Mouse (Mus musculus): ENCODE measurements around the gene Cwf19l1.
"Not testable (repeated sequence)": the region's sequence is repeated elsewhere in the genome, so short reads cannot be mapped to it uniquely, and the experiment has no call there.

Gene Cwf19l1

GRCm38 (mm10) chr19:44135072-44135959, at the start of gene Cwf19l1:
TSS of gene Cwf19l1 (minus strand) at chr19:44135876.
- peak; percentile 94 for DNase-seq (ENCODE audit: low spot score)

GRCm38 (mm10) chr19:44183968-44184367, 48.3 kb upstream of the Cwf19l1 start:
- no peak for DNase-seq (ENCODE audit: low spot score)

- no peak for DNase-seq (ENCODE audit: low spot score)
Observed at GRCm38 (mm10) chr19:44180502-44180901, 44.8 kb upstream of the Cwf19l1 start.

DNA sequence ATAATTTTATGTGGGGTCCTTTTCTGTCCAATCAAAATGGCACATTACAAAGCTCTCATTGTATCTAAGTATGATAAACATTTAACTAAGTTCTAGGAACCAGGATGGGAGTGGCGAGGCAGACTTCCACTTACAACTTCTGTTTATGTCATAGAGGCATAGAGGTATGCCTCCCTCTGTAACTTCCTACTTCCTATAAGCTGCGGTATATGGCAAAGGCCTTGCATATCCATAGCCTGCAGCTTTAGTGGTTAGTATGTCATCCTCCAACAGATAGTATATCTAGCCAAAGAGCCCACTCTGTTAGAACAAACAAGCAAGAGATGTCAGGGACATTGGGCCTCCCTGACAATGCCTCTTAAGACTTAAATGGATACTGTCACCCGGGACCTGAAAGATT, 41.1 kb upstream of the Cwf19l1 start:
- no peak for DNase-seq (ENCODE audit: low spot score)

DNA sequence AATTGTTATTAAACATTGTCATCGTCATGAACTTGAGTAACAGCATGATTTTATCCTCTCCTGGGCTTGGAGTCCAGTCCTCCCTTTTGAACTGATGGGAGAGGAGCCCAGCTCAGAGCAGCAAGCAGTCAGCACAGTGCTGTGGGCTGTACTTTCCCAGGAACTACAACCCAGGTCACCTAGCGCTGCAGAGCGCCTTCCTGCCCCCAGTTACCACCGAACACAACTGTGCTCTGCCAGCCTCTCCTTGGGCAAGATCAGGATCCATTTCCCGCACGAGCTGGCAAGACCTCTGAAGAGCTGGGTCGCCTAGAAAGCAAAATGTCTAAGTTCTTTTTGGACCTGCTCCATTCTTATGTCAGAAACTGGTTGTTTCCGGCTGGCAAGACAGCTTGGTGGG, 39.2 kb upstream of the Cwf19l1 start:
- no peak for DNase-seq (ENCODE audit: low spot score)

DNA sequence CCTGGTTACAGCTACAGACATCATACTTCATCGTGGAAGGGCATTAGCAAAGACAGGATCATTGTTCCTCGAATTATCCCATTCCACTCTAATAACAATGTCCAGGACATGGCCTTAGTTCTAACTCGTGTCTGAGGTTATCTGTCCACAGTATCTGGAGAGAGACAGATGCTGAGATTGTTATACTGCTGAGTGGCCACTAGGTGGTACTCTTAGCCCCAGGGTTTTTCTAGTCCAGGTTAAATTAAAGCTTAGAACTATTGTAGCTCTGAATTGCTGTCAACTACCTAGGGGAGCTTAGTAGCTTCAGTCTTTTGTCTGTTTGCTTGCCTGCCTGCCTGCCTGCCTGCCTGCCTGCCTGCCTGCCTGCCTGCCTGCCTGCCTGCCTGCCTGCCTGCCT, 25.8 kb upstream of the Cwf19l1 start:
- peak; percentile 24 for DNase-seq (ENCODE audit: low spot score)

- no peak for DNase-seq (ENCODE audit: low spot score)
Observed at GRCm38 (mm10) chr19:44159386-44159785, 23.7 kb upstream of the Cwf19l1 start.

DNA sequence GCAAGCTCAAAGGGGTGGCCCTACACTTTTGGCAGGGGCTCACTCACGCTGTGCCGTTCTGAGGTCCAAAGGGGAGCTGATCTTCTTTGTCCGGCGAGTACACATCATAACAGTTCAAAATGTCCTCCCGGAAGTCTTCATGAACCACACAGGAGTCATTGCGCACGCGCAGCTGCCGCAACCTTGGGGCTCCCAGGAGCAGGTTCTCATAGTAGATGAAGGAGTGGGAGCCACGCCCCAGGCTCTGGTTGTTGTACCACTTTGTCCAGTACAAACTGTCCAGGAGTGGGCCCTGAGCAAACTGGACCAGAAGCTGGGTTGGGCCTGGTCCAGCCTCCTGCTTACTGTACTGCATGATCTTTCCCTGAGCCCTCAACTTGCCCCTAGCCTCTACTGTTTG, 21.3 kb upstream of the Cwf19l1 start:
- DNase-seq (ENCODE audit: low spot score) = no peak

- DNase-seq (ENCODE audit: low spot score) = no peak
Observed at GRCm38 (mm10) chr19:44153781-44154180, 18.1 kb upstream of the Cwf19l1 start.

- no peak for DNase-seq (ENCODE audit: low spot score)
Observed at GRCm38 (mm10) chr19:44148991-44149390, 13.3 kb upstream of the Cwf19l1 start.

- DNase-seq (ENCODE audit: low spot score) = peak; percentile 8
Observed at GRCm38 (mm10) chr19:44148345-44148744, 12.7 kb upstream of the Cwf19l1 start.

DNA sequence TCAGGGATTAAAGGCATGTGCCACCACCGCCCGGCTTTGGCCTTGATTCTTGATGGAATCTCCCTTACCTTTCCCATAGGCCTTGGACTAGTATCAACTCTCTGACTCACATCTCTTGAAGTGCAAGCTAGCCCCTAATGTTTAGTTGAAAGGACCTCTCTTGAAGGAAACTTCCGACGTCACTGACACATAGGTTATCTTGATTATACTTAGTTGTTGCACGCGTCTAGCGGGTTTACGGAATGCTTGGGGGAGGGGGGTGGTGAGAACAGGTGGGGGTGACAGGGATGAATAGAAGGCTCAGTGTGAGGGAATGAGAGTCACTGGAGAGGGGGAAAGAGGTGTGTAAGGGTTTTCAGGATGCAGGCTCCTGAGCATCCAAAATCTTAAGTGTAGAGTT, 11.3 kb upstream of the Cwf19l1 start:
- no peak for DNase-seq (ENCODE audit: low spot score)

GRCm38 (mm10) chr19:44146568-44146879, 10.8 kb upstream of the Cwf19l1 start:
- DNase-seq (ENCODE audit: low spot score) = no peak

DNA sequence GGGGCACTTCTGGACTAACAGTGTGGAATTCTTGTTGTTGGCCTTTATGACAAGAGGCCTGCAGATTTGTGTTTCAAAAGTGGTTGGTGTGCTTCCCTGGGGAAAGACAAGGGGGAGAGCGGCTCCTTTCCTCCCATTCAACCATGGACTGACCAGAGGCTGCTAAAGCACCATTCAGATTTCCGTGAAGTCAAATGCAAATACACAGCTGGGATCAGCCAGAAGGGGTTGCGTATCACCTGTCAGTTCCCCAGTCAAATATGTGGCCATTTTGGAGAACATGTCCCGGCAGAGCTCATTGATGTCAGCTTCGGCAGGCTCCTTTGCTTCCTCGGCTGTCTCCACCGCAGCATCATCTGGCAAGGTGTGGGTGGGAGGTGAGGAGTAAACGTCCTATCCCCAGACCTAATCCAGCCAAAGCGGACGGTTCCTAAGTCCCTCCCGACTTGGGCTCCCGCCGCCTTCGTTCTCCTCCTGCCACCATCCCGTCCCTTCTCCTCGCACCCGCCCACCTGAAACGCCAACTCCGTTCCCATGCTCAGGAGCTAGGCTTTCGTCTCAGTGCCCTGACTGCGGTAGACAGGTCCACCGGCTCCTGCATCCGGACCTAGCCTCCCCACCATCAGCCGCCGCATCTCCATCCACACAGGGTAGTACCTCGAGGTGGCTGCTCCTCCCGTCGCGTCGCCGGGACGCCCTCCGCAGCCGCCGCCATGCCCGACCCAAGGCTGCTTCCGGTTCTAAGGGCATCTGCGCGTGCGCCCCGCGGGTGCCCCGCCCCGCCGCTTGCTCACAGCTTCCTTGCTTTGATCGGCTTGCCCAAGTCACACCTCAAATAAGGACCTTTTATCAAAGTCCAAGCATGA, 10.3 kb upstream of the Cwf19l1 start, which contains the start of gene Bloc1s2:
TSS of gene Bloc1s2 (minus strand) at position 745 of the 866 bp plus-strand sequence.
- peak; percentile 83 for DNase-seq (ENCODE audit: low spot score)

DNA sequence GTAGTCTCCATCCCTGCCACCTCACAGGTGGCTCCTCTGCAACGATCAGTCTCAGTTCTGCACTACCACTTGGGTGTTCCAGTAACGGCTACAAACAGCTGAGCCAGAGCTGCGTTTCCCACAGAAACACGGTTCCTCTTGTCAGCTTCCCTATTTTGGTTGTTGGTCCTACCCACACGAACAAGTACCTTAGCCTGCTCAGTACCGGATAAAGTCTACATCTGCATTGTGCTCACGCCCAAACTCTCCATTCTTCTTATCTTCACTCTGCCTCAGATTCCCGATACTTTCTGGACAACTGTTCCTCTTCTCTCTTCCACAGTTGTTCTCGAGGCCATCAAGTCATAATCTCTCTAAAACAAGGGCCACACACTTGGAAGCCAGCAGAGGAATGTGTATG, 8.7 kb upstream of the Cwf19l1 start:
- no peak for DNase-seq (ENCODE audit: low spot score)

- DNase-seq (ENCODE audit: low spot score) = no peak
Observed at GRCm38 (mm10) chr19:44135960-44136485, 347 bp upstream of the Cwf19l1 start.

GRCm38 (mm10) chr19:44132917-44133316, 2.8 kb downstream of the Cwf19l1 start:
- no peak for DNase-seq (ENCODE audit: low spot score)

DNA sequence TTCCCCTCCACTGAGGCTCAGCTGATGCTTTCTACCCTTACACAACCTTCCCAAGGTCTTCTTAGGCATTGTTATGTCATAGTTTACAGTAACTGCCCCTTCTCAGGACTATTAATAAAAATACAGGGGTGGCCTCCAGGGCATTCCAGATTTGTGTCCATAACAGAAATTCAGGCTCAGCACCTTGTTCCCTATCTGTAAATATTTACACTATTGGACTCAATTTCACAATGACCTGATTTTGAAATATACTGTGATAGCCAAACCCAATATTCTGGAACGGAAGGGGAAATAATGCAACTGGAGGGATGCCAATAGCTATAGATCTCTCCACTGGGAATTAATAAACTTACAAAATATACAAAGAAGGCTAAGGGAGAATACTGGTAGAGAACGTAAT, 7.1 kb downstream of the Cwf19l1 start:
- no peak for DNase-seq (ENCODE audit: low spot score)

DNA sequence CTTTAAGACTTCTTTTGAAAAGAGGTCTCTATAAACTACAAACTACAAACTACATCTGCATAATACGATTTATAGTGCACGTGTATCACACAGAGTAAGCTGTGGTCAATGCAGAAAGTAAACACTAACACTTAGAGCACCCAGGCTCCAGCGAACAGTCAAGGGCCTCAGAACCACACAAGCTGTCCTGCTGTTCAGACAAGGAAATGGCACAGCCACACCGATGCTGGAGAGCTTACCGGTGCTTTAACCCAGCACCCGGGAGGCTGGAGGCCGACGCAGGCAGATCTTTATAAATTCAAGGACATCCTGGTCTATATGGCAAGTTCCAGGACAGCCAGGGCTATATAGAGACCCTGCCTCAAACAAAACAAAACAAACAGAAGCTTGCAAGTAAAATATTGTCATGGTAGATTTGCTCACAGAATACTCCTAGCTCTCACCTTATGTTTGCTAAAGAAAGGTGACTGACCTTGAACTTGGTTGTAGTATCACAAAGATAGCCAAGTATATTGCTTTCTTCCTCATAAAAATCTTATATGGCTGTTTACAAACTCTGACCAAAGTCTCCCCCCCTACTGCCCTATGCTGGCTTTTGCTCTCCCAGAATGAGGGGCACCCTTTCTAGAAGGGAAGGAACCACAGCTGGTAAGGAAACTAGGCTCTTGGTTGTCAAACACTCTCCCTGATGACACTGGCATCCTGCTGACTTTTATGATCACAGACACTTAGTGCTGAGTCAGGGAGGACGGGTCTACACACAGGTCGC, 7.8 kb downstream of the Cwf19l1 start:
- DNase-seq (ENCODE audit: low spot score) = no peak

GRCm38 (mm10) chr19:44121137-44121536, 14.5 kb downstream of the Cwf19l1 start:
- DNase-seq (ENCODE audit: low spot score) = no peak

GRCm38 (mm10) chr19:44120686-44121085, 15.0 kb downstream of the Cwf19l1 start:
- not testable (repeated sequence) for DNase-seq (ENCODE audit: low spot score)

DNA sequence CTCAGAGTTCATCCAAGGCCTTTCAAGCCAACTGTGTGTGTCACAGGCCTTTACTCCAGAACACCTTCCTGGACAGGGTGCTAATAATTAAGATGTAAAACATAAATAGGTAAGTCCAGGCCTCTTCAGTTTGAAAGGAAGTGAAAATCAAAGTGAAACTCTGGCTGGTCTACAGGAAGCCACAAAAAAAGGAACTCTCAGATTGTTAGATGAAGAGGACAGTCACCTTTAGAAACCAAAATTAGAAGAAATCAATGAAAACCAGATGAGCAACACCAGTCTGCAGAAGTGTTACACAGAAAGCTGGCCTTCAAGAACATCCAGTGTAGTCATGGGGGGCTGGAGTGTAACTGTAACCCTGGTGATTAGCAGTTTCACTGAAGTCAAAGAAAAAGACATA, 17.9 kb downstream of the Cwf19l1 start:
- DNase-seq (ENCODE audit: low spot score) = no peak

Data from embryo, embryonic 10 days (tissue).